Mouse (Mus musculus) cerebellum, postnatal 14 days (tissue): ENCODE data around the gene Tmem184c.

Experiments used
- DNase-seq, 2 experiments: peaks; one replicate each; pipeline ENCODE4 v3.0.0; 2021; ENCODE audit warnings: mixed read lengths in 2 of 2

Tmem184c gene

DNA sequence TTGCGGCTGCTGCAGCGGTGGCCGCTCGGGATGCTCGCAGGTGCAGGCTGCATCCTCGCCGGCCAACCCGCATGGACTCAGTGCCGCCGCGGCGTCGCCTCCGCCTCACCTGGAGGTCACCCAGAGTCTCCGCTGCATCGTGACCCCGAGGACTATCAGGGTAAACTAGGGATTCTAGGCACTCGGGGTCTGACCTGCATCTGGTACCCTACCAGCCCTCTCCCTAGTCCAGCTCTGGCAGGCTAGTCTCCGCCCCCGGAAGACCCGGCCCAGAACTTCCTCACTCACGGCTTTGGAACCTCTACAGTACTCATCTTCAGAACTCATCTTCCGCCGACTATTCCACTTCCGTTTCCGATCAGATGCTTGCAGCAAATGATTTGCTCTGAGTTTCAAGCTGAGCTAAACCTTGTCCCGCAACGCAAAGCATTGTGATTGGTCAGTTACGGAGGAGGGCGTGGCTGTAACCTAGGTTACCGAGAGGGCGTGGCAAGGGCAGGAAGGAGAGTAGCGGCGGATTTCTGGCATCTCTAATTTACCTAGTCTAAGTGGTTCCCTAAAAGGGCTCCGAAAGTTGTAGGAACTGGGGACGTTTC is at the start of gene Tmem184c:
Gene Tmem184c (minus strand): TSS at position 325 of the 596 bp plus-strand sequence.
- peak; percentile 99 for DNase-seq

DNA sequence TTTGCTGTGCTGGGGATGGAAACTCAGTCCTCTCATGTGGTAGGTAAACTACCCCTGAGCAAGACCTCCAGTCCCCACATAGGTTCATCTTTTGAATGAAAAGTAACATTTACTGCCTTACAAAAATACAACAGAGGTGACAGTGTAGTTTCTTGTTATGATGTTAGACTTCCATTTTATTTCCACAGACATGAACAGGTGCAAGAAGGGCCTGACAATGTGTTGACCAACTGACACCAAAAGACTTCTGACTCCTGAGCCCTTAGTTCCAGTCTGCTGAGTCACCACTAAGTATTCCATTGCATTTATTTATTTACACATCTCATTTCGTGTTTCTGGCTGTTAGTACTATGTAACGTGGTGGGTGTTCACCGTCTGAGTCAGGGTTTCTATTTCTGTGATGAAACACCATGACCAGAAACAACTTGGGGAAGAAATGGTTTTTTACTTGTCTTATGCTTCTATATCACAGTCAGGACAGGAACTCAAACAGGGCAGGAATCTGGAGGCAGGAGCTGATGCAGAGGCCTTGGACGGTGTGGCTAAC is 49.1 kb upstream of the Tmem184c start:
- DNase-seq, result no peak

DNA sequence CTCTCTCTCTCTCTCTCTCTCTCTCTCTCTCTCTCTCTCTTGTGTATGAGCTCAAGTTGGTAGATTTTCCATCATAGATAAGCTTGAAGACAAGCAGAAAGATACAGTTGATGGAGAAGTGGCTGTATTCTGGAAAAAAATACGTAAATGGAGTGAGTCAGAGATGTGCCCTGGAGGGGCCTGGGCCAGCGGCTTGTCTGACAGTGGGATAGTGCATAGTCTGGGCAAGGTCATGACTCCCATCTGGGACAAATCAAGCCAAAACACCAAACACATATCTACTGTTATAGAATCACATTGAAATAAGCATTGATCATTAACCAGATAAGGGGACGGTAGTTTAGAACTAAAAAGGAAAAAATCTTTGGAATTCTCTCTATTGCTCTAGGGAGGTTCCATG is 47.9 kb upstream of the Tmem184c start:
- no peak for DNase-seq

DNA sequence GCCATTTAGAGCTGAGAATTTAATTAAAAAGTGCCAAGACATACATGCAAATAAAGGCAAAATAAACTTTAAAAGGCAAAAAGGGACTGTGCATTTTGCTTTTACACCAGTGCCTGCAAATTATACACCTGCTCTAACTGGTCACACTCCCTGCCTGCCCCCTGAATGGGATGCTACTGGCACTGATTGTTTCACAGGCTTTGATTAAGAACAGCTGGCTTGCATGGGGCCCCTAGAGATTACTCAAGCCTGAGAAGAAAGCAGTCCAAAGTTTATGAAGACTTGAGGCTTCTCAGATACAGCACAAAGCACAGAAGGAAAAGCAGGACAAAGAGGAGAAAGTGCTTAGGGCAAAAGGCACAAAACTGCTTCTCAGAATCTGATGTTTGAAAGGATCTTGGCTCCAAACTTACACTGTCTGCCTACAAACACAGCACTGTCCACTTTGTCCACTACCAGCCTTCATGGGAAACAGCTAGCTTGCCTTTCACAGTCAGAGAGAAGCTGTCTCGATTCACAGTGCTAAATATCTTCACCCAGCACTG is 40.2 kb upstream of the Tmem184c start:
- no peak for DNase-seq

DNA sequence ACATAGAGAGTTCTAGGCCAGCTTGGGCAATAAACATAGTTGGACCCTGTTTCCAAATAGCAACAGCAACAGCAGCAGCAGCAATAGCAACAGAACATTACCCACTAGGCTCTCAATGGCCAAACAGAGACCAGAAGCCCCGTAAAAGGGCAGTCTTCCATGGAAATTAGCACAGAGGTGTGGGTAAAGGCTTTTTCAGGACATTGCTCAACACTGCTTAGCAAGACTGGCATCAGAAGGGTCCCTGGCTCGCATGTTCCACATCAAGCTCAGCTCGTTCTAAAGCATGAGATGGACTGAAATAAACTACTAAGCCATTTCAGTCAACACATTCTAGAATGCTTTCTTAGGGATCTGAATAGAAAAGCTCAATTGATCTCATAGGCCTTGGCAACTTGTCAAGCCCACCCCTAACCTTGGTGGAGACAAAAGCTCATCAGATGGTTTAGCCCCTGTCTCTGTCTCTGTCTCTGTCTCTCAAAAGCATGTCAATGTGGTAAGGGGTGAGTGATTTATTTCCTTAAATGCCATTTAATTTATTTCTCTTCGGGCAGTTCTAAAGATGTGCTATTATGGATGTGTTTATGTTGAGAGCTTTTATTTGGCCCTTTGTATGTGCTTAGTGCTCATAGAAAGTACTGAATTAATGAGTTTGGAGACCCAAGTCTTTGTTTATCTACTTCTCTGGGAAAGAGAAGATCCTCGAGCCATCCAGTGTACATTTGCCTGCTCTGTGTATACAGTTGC is 29.8 kb upstream of the Tmem184c start:
- DNase-seq, result no peak

DNA sequence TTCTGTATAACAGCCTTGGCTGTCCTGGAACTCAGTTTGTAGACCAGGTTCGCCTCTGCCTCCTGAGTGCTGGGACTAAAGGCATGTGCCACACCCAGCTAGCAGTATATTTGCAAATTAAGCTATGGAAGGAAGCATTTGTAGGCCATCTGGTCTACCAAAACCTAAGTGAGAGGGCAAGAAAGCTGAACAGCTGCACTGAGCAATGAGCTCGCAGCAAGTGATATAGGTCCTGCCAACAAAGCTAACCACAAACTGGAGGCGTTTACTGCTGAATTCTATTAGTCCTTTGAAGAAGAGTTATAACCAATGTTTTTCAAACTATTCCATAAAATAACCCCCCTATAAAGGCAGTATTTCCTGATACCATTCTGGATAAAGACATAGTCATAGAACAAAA is 27.1 kb upstream of the Tmem184c start:
- no peak for DNase-seq

DNA sequence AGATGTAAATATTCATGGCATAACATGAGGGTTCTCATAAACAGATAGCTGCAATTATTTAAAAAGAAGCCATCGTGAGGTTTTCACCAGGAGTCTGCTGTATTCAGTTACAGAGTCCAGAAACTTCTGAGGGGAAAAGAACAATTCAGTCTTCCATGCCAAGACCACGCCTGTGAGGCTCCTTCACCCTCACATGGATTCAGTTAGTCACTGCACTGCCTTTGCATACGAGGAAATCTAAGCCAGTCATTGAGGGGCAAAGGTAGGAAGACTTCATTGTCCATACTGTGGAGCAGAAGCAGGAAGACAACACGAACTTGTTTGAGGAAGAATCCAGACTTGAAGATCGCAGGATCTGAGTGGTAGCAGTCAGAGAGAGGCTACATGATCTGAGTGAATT is 23.5 kb upstream of the Tmem184c start:
- DNase-seq, result no peak

DNA sequence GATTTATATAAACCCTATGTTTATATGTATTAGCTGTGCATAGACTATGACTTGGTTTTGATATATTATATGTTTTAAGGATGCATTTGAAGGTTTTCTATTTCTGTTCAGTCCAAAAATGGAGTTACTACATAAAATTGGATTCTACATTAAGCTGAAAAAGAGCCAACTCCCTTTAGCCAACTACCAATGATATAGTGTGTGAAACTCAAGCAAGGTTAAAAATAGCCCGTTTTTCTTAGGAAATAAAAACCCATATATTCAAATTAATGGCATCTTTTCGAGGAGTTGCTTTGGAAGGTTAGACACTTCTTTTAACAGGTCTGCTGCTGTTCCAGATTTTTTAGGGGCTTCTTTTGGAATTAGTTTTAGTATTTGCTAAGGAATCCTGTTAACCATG is 22.7 kb upstream of the Tmem184c start:
- DNase-seq, result no peak

DNA sequence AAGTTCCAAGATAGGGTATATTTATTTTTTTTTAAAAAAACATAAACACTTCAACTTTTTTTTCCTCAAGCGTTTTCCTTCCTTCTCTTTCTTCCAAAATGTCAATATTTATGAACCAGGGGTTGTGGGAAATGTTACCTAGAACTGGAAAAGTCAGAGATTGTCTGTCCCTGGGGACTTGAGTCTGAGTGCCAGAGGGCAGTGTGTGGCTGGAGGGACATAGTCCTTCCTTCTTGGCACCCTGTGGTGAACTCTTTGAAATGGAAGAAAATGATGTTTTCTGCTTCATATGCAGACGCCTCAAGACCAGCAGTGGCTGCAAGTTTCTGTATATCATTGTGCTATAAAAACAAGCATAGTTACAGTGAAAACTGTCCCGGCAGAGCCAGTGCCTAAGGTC is 20.2 kb upstream of the Tmem184c start:
- DNase-seq, result no peak

DNA sequence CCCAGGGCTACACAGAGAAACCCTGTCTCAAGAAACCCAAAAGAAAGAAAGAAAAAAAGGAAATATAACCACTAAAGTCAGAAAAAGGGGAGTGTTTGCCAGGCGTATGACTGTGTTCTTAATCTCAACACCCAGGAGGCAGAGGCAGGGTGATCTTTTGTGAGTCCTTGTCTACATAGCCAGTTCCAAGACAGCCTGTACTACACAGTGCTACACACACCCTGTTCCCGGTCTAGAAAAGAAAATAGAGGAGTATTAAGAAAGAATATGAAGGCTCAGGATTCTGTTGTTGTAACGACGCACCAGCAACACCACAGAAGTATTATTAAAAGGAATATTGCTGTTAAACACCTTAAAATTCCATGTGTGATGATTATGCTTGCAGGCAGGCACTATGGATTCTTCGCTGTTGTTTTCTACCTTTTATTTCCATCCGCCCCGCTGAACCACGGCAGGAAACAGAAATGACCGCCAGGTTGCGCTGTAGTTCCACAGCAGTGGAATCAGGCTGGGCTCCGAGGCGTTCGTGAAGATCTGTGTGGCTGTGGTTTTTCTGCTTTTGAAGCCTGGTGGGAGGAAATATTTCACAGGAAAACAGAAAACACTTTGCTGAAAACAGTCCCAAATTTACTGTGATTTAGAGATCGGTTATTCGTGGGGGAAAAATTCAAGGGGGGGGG is 19.5 kb upstream of the Tmem184c start:
- DNase-seq, result peak; percentile 88 to 91

DNA sequence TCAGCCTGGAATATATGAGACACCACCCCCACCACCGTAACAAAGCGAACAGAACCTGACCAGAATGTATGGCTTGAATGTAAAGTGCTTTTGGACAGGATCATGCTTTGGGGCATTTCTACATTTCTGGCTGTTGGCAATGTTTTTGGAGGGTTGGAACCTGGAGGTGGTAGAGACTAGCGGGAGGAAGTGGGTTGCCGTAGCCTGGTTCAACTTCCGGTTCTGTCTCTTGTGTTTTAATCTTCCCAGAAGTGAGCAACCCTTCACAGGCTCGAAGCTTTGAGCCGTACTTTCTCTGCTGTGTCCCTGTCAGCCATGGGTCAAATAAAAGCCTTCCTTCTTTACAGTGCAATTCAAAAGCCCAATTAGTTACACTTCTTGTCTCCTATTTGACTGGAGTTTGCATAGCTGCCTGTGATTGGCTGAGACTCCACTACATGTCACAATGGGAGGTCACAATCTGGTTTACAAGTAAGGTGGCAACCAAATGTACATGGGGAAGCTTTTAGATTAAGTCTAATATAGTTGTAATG is 13.2 kb upstream of the Tmem184c start:
- DNase-seq, result no peak

DNA sequence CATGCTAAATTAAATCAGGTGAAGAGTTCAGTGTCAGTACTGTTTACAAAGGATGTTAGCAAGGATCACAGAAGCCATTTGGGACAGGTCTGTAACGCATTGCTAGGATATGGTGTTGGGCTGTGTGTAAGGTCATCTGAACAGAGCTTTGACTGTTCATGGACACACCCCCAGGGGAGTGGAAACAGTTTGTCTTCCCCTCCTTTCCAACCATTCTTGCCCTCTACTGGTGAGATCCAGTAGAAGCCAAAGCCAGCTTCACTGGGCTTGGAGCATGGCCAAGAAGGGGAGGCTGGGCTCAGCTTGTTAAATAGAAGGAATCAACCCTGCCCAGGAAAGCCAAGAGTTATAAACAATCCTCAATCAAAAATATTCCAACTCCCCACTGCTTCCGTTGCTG is 7.4 kb upstream of the Tmem184c start:
- peak; percentile 51 to 69 for DNase-seq

DNA sequence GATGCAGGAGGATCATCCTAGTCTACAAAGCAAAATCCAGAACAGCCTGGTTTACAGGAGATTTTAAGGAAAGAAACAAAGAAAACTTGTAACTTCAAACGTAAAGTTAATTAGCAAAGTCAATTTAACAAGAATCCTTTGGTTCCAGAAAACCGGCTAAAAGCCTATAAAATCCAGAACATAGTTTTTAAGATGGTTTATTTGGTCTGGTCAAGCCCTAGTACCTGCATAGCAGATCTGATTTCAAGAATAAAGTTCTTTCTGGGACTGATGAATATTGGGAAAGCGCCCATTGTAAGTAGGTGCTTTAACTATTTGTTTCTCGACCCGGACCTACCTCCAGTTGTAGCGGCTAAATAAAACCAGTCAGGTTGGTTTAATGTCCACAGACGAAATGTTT is 877 bp downstream of the Tmem184c start:
- no peak for DNase-seq

DNA sequence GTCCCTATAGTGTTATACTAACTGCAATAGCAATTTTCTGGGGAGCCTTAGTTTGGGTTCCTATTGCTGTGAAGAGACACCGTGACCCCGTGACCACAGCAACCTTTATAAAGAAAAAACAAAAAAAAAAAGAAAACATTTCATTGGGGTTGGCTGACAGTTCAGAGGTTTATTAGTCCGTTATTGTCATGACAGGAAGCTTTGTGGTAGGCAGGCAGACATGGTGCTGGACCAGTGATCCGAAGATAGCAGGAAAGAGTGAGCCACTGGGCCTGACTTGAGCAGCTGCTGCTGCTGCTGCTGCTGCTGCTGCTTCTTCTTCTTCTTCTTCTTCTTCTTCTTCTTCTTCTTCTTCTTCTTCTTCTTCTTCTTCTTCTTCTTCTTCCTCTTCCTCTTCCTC is 26.3 kb downstream of the Tmem184c start:
- DNase-seq, result no peak

DNA sequence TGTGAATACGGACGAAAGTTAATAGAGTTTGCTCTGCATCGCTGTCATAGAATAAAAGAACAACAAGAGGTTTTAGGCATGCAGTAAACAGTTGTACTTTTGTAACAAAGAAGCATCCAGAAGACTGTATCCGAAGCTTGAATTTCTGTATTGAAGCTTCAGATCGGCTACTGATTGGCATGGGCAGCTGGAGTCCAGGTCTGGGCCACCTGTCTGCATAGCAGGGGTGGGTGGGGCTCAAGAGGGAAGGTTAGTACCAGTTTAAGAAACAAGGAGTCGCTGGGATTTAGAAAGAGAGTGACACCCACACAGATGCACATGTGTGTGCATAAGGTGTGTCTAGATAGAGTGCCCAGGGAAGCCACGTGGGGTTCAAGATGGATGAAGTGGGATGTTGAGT is 32.8 kb downstream of the Tmem184c start:
- DNase-seq, result no peak

DNA sequence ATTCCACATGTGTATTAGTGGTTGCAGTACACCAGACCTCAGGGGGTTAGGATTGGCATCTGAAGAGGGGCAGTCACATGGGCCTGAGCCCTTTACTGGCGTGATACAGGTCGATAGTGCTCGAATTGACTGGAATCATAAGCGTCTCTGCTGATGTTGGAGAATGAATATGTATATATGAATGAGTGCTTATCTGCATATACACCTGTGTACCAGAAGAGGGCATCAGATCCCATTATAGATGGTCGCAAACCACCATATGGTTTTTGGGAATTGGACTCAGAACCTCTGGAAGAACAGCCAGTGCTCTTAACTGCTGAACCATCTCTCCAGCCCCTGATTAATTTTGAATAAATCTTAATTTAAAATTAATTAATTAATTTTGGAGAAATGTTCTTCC is 36.3 kb downstream of the Tmem184c start:
- no peak for DNase-seq

DNA sequence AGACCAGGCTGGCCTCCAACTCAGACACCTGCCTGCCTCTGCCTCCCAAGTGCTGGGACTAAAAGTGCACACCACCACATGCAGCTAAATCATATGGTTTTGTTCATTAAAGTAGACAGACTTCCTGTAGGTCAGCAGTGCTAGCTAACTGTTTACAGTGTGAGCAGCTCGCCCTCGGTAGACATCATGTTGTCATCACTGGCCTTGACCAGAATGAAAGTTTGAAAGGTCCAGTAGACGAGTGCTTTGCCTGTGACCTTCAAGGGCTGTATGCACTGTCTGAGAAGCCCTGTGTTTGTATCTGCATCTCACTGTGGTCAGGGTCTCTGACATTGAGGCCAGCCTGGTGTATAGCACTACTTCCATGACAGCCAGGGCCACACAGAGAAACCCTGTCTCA is 49.1 kb downstream of the Tmem184c start:
- DNase-seq, result no peak

DNA sequence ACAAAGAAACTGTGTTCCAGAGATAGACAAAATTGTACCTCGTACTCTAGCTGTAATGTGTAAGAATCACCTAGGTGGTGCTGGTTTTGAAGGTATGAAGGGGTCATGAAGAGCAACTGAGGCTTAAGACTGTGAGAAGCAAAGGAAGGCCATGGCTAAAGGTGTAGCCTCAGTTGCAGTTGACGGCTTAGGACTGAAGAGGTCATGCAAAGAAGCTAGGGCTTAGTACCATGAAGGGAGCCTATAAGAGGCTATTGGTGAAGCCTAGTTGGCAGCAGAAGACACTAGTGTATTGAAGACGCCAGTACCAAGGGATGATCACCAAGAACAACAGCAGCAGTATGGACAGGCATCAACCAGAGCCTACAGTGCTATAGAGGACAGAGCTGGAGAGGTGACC is 58.0 kb downstream of the Tmem184c start:
- no peak for DNase-seq

DNA sequence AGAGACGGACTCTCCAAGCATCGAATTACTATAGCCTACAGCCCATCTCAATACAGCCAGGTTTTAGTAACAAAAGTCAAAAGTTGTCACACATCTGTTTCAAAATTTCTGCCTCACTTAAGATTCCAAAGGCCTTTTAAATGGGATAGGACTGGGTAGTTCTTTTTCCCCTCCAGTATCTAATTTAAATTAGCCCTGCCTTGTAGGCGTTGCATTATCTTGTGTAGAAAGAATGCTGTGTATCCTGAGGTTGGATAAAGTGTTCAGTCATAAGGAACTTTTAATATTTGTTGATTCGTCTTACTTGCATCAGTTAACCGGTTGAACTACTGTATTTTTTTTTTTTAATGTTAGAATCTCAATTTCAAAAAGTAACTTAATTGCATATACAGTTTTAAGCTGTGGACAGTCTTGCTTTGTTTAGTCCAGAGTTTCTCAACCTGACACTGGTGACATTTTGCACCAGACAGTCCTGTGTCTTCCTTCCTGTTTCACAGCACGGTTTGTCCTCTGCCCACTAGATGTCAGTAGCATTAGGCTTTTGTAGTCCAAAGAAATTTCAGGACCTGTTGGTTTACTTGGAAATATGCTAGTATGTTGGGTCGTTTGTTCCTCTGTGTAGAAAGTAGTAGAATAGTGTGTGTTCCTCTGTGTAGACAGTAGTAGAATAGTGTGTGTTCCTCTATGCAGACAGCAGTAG is 60.5 kb downstream of the Tmem184c start:
- DNase-seq, result peak; percentile 51 to 52

DNA sequence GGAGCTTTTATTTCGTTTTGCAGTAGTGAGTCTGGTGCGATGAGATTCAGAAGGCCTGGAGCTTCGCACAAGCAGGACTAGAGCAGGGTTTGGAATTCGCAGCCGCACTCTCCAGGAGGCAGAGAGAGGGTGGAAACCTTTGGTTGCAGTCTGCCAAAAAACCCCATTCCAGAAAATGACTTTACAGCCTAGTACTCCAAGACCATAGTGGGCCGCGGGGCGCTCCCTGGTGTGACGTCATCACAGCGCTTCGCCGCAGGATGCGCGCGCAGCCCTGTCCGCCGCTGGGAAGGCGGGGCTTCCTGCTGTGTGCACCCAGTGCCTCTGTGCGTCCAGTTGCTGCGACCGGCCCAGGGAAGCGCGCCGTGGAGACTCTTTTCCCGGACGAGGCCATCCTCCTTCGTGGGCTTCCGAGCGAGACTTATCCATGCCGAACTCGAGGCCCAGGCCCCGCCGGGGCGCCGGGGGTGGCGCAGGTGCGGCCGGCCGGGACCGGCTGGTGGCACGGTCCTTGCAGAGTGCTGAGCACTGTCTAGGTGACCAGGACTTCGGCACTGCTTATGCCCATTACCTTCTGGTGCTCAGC is 61.3 kb downstream of the Tmem184c start, which contains the start of gene Prmt9:
Gene Prmt9 (plus strand): TSS at position 277 of the 586 bp plus-strand sequence.
- peak; percentile 91 to 94 for DNase-seq
